Mouse (Mus musculus) heart, embryonic 13.5 days (tissue): ENCODE results near the gene Eml3. TPM values are rescaled to one million over a fixed set of nuclear protein-coding genes. Genes with fewer than 3 reads are reported as not detected.
A peak's percentile ranks its signal among the peaks of the same experiment; 100 is the strongest.
"Not testable (repeated sequence)": the region's sequence is repeated elsewhere in the genome, so short reads cannot be mapped to it uniquely, and the experiment has no call there.

ENCODE experiments used
- ATAC-seq: fragments of 200-750 bp; cut with Nextera tagmentation; 2 replicates; pipeline ENCODE4 v1.8.0; 2017; ENCODE audit warnings: moderate TSS enrichment; ENCODE audit not compliant: insufficient number of reproducible peaks, low FRiP score, low TSS enrichment; ENCODE audit errors: extremely low read depth
- H3K27ac ChIP-seq: fragments of 300-500 bp; sonication (generic); replicated peaks from 2 replicates; pipeline ENCODE4 v1.5.1; 2015; ENCODE audit warnings: moderate library complexity, mild to moderate bottlenecking, inconsistent platforms
- H3K27me3 ChIP-seq: fragments of 300-500 bp; sonication (generic); replicated peaks from 2 replicates; pipeline ENCODE4 v1.6.1; 2015; ENCODE audit warnings: mild to moderate bottlenecking, inconsistent platforms
- H3K36me3 ChIP-seq: fragments of 300-500 bp; sonication (generic); 2 replicates; pipeline ENCODE4 v1.6.1; 2015; ENCODE audit warnings: mild to moderate bottlenecking, inconsistent platforms
- H3K4me1 ChIP-seq: fragments of 300-500 bp; sonication (generic); 2 replicates; pipeline ENCODE4 v1.6.1; 2015; ENCODE audit warnings: inconsistent platforms
- H3K4me2 ChIP-seq: fragments of 300-500 bp; sonication (generic); 2 replicates; pipeline ENCODE4 v1.6.1; 2015; ENCODE audit warnings: inconsistent platforms, mild to moderate bottlenecking, moderate library complexity
- H3K4me3 ChIP-seq: fragments of 300-500 bp; sonication (generic); 2 replicates; pipeline ENCODE4 v1.5.1; 2015; ENCODE audit warnings: moderate library complexity, mild to moderate bottlenecking, inconsistent platforms
- H3K9ac ChIP-seq: fragments of 300-500 bp; sonication (generic); 2 replicates; pipeline ENCODE4 v1.6.1; 2015; ENCODE audit warnings: inconsistent platforms, mild to moderate bottlenecking, moderate library complexity
- H3K9me3 ChIP-seq: fragments of 300-500 bp; sonication (generic); 2 replicates; pipeline ENCODE4 v1.6.1; 2016; ENCODE audit warnings: inconsistent platforms
- WGBS: fragments of 180-500 bp; shearing (Covaris S2); methylation state at CpG from one replicate; pipeline ENCODE4 v1.1.7; 2015; ENCODE audit warnings: mixed read lengths; 5-methylcytosine and 5-hydroxymethylcytosine counted together
- polyA plus RNA-seq: library from polyadenylated mRNA; unstranded; fragments of >200 nt; fragmentation: Nextera tagmentation; extraction: Ambion mirVana; gene quantifications from 2 replicates; pipeline ENCODE4 v1.2.1, GENCODE M21; 2015

Gene Eml3
- polyA plus RNA-seq, 1 experiment from 2014 or later = 14.9 TPM

GRCm38 (mm10) chr19:8895397-8895960, 33.9 kb upstream of the Eml3 start:
- H3K27me3 ChIP-seq = no peaks in the 10 kb centered on the region
- no peaks in the 10 kb centered on the region for H3K9me3 ChIP-seq
- peaks cover 40% of the 10 kb centered on the region for H3K4me1 ChIP-seq
- no peak for ATAC-seq
- 86% methylated on average over 9 of the region's 9 CpGs for WGBS
- H3K36me3 ChIP-seq = peaks cover 39% of the 10 kb centered on the region
- 0 out of 2 replicates have a peak overlapping the region, but pooled peaks have one; percentile 96 for H3K9ac ChIP-seq
- H3K27ac ChIP-seq = no peak overlapping the region
- H3K4me3 ChIP-seq = no peak overlapping the region
- no peak overlapping the region for H3K4me2 ChIP-seq

- not testable (repeated sequence) for H3K27ac ChIP-seq, H3K4me3 ChIP-seq, H3K4me2 ChIP-seq, H3K27me3 ChIP-seq, ATAC-seq, H3K9me3 ChIP-seq
- Histone ChIP-seq H3K4me1 (peaks cover 40% of the 10 kb centered on the region), H3K9ac (peak overlapping the region; percentile 96), H3K36me3 (peaks cover 31% of the 10 kb centered on the region)
- 87% methylated on average over 5 of the region's 5 CpGs for WGBS
Measured at GRCm38 (mm10) chr19:8896231-8896630, 33.1 kb upstream of the Eml3 start.

GRCm38 (mm10) chr19:8897211-8897864, 32.0 kb upstream of the Eml3 start:
- H3K4me3 ChIP-seq = peak overlapping the region; percentile 97
- not testable (repeated sequence) for H3K9me3 ChIP-seq, H3K27me3 ChIP-seq, ATAC-seq
- peaks cover 38% of the 10 kb centered on the region for H3K4me1 ChIP-seq
- H3K4me2 ChIP-seq = peak overlapping the region; percentile 83
- H3K9ac ChIP-seq = peak overlapping the region; percentile 96
- H3K36me3 ChIP-seq = peaks cover 36% of the 10 kb centered on the region
- H3K27ac ChIP-seq = peak overlapping the region; percentile 89
- 26% methylated on average over 21 of the region's 21 CpGs for WGBS

GRCm38 (mm10) chr19:8897865-8898495, 31.4 kb upstream of the Eml3 start, which contains the start of gene Ganab:
Ganab (plus strand) TSS chr19:8898071.
- no peaks in the 10 kb centered on the region for H3K9me3 ChIP-seq
- ATAC-seq = peak; percentile 93
- H3K27ac ChIP-seq = peak within 1 kb of the TSS; percentile 89
- H3K27me3 ChIP-seq = no peaks in the 10 kb centered on the region
- H3K4me3 ChIP-seq = peak within 1 kb of the TSS; percentile 97
- peak within 1 kb of the TSS; percentile 83 for H3K4me2 ChIP-seq
- WGBS = under 1% methylated on average over 53 of the region's 53 CpGs
- peak within 1 kb of the TSS; percentile 96 for H3K9ac ChIP-seq
- H3K36me3 ChIP-seq = peaks cover 41% of the 10 kb centered on the region
- H3K4me1 ChIP-seq = peaks cover 35% of the 10 kb centered on the region

- Histone ChIP-seq H3K9ac (peak overlapping the region; percentile 96), H3K27me3 (no peaks in the 10 kb centered on the region), H3K9me3 (no peaks in the 10 kb centered on the region), H3K4me2 (peak overlapping the region; percentile 83), H3K36me3 (peaks cover 47% of the 10 kb centered on the region), H3K4me3 (peak overlapping the region; percentile 97), H3K27ac (peak overlapping the region; percentile 89), H3K4me1 (peaks cover 31% of the 10 kb centered on the region)
- ATAC-seq = 0 out of 2 replicates have a peak, but pooled peaks have one; percentile 0
- 8% methylated on average over 13 of the region's 13 CpGs for WGBS
Measured at GRCm38 (mm10) chr19:8898576-8898975, 30.8 kb upstream of the Eml3 start.

GRCm38 (mm10) chr19:8899079-8899478, 30.3 kb upstream of the Eml3 start:
- H3K27me3 ChIP-seq = no peaks in the 10 kb centered on the region
- peak overlapping the region; percentile 83 for H3K4me2 ChIP-seq
- H3K9ac ChIP-seq = peak overlapping the region; percentile 96
- WGBS = 39% methylated on average over 3 of the region's 3 CpGs
- H3K9me3 ChIP-seq = no peaks in the 10 kb centered on the region
- H3K4me1 ChIP-seq = peaks cover 26% of the 10 kb centered on the region
- H3K36me3 ChIP-seq = peaks cover 52% of the 10 kb centered on the region
- 0 out of 2 replicates have a peak overlapping the region, but pooled peaks have one; percentile 89 for H3K27ac ChIP-seq
- H3K4me3 ChIP-seq = peak overlapping the region; percentile 97
- ATAC-seq = no peak

GRCm38 (mm10) chr19:8903412-8903811, 25.9 kb upstream of the Eml3 start:
- no peak overlapping the region for H3K9ac ChIP-seq
- no peak overlapping the region for H3K4me3 ChIP-seq
- H3K36me3 ChIP-seq = peaks cover 66% of the 10 kb centered on the region
- H3K4me2 ChIP-seq = no peak overlapping the region
- peaks cover 11% of the 10 kb centered on the region for H3K4me1 ChIP-seq
- WGBS = 90% methylated on average over 5 of the region's 5 CpGs
- H3K27ac ChIP-seq = no peak overlapping the region
- no peaks in the 10 kb centered on the region for H3K27me3 ChIP-seq
- no peak for ATAC-seq
- no peaks in the 10 kb centered on the region for H3K9me3 ChIP-seq

GRCm38 (mm10) chr19:8908531-8908930, 20.8 kb upstream of the Eml3 start:
- Histone ChIP-seq H3K27ac (no peak overlapping the region), H3K9ac (no peak overlapping the region), H3K27me3 (no peaks in the 10 kb centered on the region), H3K4me2 (no peak overlapping the region), H3K36me3 (peaks cover 98% of the 10 kb centered on the region), H3K4me3 (no peak overlapping the region), H3K9me3 (no peaks in the 10 kb centered on the region), H3K4me1 (no peaks in the 10 kb centered on the region)
- ATAC-seq = no peak
- WGBS = 89% methylated on average over 6 of the region's 6 CpGs

GRCm38 (mm10) chr19:8911810-8912209, 17.5 kb upstream of the Eml3 start:
- no peaks in the 10 kb centered on the region for H3K4me1 ChIP-seq
- no peak overlapping the region for H3K4me3 ChIP-seq
- H3K9ac ChIP-seq = no peak overlapping the region
- no peak overlapping the region for H3K4me2 ChIP-seq
- no peak for ATAC-seq
- H3K27ac ChIP-seq = no peak overlapping the region
- no peaks in the 10 kb centered on the region for H3K27me3 ChIP-seq
- WGBS = 90% methylated on average over 5 of the region's 5 CpGs
- H3K36me3 ChIP-seq = peaks cover 100% of the 10 kb centered on the region
- no peaks in the 10 kb centered on the region for H3K9me3 ChIP-seq

GRCm38 (mm10) chr19:8914212-8914611, 15.1 kb upstream of the Eml3 start:
- Histone ChIP-seq H3K4me2 (no peak overlapping the region), H3K4me1 (no peaks in the 10 kb centered on the region), H3K9ac (no peak overlapping the region), H3K4me3 (no peak overlapping the region), H3K9me3 (no peaks in the 10 kb centered on the region), H3K27me3 (no peaks in the 10 kb centered on the region), H3K36me3 (peaks cover 81% of the 10 kb centered on the region), H3K27ac (no peak overlapping the region)
- WGBS = 92% methylated on average over 3 of the region's 3 CpGs
- no peak for ATAC-seq

- no peaks in the 10 kb centered on the region for H3K27me3 ChIP-seq
- H3K27ac ChIP-seq = no peak overlapping the region
- H3K4me2 ChIP-seq = no peak overlapping the region
- H3K36me3 ChIP-seq = peaks cover 48% of the 10 kb centered on the region
- no peaks in the 10 kb centered on the region for H3K9me3 ChIP-seq
- ATAC-seq = no peak
- H3K4me1 ChIP-seq = peaks cover 15% of the 10 kb centered on the region
- WGBS = 92% methylated on average over 3 of the region's 3 CpGs
- no peak overlapping the region for H3K9ac ChIP-seq
- H3K4me3 ChIP-seq = no peak overlapping the region
Measured at GRCm38 (mm10) chr19:8919000-8919399, 10.4 kb upstream of the Eml3 start.
